12 mouse cellular contexts compared by ENCODE assay signal in genomic region chr11:62669471-62669870, GRCm38 (mm10). TPM values are rescaled to one million over a fixed set of nuclear protein-coding genes. Genes with fewer than 3 reads are reported as not detected.
A peak's percentile ranks its signal among the peaks of the same experiment; 100 is the strongest.
DNase-seq lines count a peak whose midpoint lies in the region; ATAC-seq and TF ChIP-seq lines count a peak whose summit lies in the region.
"Had no signal": no experiment of that assay in that cellular context is flagged by ENCODE, and none has a peak within 500 bp of the region (broad histone marks: within the 10 kb centered on the region; RNA-seq: fewer than 3 reads in every experiment).

No protein-coding gene starts in this region.

- H3K4me3 ChIP-seq in hindbrain, embryonic 13.5 days, result no peak overlapping the region
- no peak overlapping the region for H3K4me3 ChIP-seq in hindbrain, embryonic 16.5 days (ENCODE audit: low read length)
- no peak overlapping the region for H3K4me3 ChIP-seq in bone marrow macrophage, adult 2 months (ENCODE audit: insufficient read depth, low read length)
- H3K4me3 ChIP-seq in intestine, postnatal 0 days (ENCODE audit: low read depth, low read length), result no peak overlapping the region
- H3K4me3 ChIP-seq: liver, embryonic 13.5 days; neural tube, embryonic 12.5 days had no signal

- 61% methylated on average over 12 of the region's 12 CpGs for WGBS in hindbrain, embryonic 13.5 days
- 53% methylated on average over 12 of the region's 12 CpGs for WGBS in hindbrain, embryonic 16.5 days
- 50% methylated on average over 12 of the region's 12 CpGs for WGBS in intestine, postnatal 0 days

- no peaks in the 10 kb centered on the region for H3K9me3 ChIP-seq in hindbrain, embryonic 13.5 days
- H3K9me3 ChIP-seq in hindbrain, embryonic 16.5 days (ENCODE audit: control insufficient read depth, low read length), result no peaks in the 10 kb centered on the region
- H3K9me3 ChIP-seq in intestine, postnatal 0 days (ENCODE audit: control insufficient read depth), result no peaks in the 10 kb centered on the region
- H3K9me3 ChIP-seq: liver, embryonic 13.5 days; neural tube, embryonic 12.5 days had no signal

- H3K4me1 ChIP-seq in hindbrain, embryonic 13.5 days (replicated peaks), result 0 out of 2 replicates have a peak, but pooled peaks cover 8% of the 10 kb centered on the region
- H3K4me1 ChIP-seq in hindbrain, embryonic 16.5 days (ENCODE audit: control insufficient read depth, insufficient read depth, low read depth, low read length), result no peaks in the 10 kb centered on the region
- H3K4me1 ChIP-seq in bone marrow macrophage, adult 2 months (ENCODE audit: control insufficient read depth, insufficient read depth, low read length), result peaks cover 15% of the 10 kb centered on the region
- H3K4me1 ChIP-seq in intestine, postnatal 0 days (replicated peaks; ENCODE audit: control insufficient read depth, insufficient read depth, low read length), result no peaks in the 10 kb centered on the region
- H3K4me1 ChIP-seq: liver, embryonic 13.5 days had no signal

- H3K9ac ChIP-seq in hindbrain, embryonic 13.5 days, result no peak overlapping the region
- no peak overlapping the region for H3K9ac ChIP-seq in hindbrain, embryonic 16.5 days (ENCODE audit: low read depth, low read length)
- no peak overlapping the region for H3K9ac ChIP-seq in intestine, postnatal 0 days (ENCODE audit: low read depth, low read length)
- H3K9ac ChIP-seq: hindbrain, embryonic 14.5 days; liver, embryonic 13.5 days; neural tube, embryonic 12.5 days had no signal

- intact Hi-C loops in left cerebral cortex, postnatal 14 days (cut with DNase I), result no loop called here

- no peaks in the 10 kb centered on the region for H3K27me3 ChIP-seq in hindbrain, embryonic 13.5 days
- H3K27me3 ChIP-seq in hindbrain, embryonic 16.5 days (replicated peaks; ENCODE audit: control insufficient read depth, insufficient read depth, low read length), result no peaks in the 10 kb centered on the region
- H3K27me3 ChIP-seq in intestine, postnatal 0 days (replicated peaks; ENCODE audit: control insufficient read depth, insufficient read depth, low read length), result no peaks in the 10 kb centered on the region
- H3K27me3 ChIP-seq: liver, embryonic 13.5 days; neural tube, embryonic 12.5 days had no signal

- H3K36me3 ChIP-seq in hindbrain, embryonic 13.5 days, result peaks cover 6% of the 10 kb centered on the region
- H3K36me3 ChIP-seq in hindbrain, embryonic 16.5 days (ENCODE audit: control insufficient read depth, insufficient read depth, low read length), result no peaks in the 10 kb centered on the region
- peaks cover 13% of the 10 kb centered on the region for H3K36me3 ChIP-seq in intestine, postnatal 0 days (ENCODE audit: control insufficient read depth, insufficient read depth)
- H3K36me3 ChIP-seq: liver, embryonic 13.5 days had no signal

- TF ChIP-seq POLR2A in bone marrow macrophage, adult 2 months (IDR thresholded peaks at IDR 0.05; ENCODE audit: borderline replicate concordance, low read depth, low read length), result no peak

- TF ChIP-seq CTCF in bone marrow macrophage, adult 2 months (IDR thresholded peaks at IDR 0.05; ENCODE audit: low read depth, low read length), result no peak
- TF ChIP-seq CTCF in intestine, postnatal 0 days (IDR thresholded peaks at IDR 0.05; ENCODE audit: low read depth), result no peak

- no peak overlapping the region for H3K4me2 ChIP-seq in hindbrain, embryonic 13.5 days
- H3K4me2 ChIP-seq in hindbrain, embryonic 16.5 days (ENCODE audit: low read length), result no peak overlapping the region
- no peak overlapping the region for H3K4me2 ChIP-seq in intestine, postnatal 0 days (replicated peaks; ENCODE audit: low read depth)
- H3K4me2 ChIP-seq: hindbrain, embryonic 14.5 days; liver, embryonic 13.5 days; neural tube, embryonic 12.5 days had no signal

- H3K27ac ChIP-seq in hindbrain, embryonic 13.5 days, result peak overlapping the region; percentile 20; the same call in 1 of the 2 replicates
- H3K27ac ChIP-seq in hindbrain, embryonic 16.5 days (ENCODE audit: low read depth, low read length), result no peak overlapping the region
- peak overlapping the region; percentile 33; the same call in 1 of the 2 replicates for H3K27ac ChIP-seq in bone marrow macrophage, adult 2 months (ENCODE audit: insufficient read depth, low read depth, low read length)
- no peak overlapping the region for H3K27ac ChIP-seq in intestine, postnatal 0 days (ENCODE audit: low read depth, low read length)
- H3K27ac ChIP-seq: hindbrain, embryonic 14.5 days; liver, embryonic 13.5 days; neural tube, embryonic 12.5 days had no signal

- ATAC-seq in hindbrain, embryonic 13.5 days (ENCODE audit: low FRiP score), result no peak
- no peak for ATAC-seq in hindbrain, embryonic 16.5 days
- peak; percentile 95 for ATAC-seq in frontal cortex, adult (ENCODE audit: low TSS enrichment)
- no peak for ATAC-seq in intestine, postnatal 0 days

- DNase-seq in left cerebral cortex, postnatal 14 days (ENCODE audit: low spot score in 2 of 2), result peak; percentile 73 to 78
- DNase-seq in spleen, adult 18-20 months, result no peak
- DNase-seq: cerebellum, adult 9-10 months; kidney, postnatal 36 days; liver, embryonic 13.5 days had no signal

RNA-seq across cellular contexts. Expression of gene Mmgt2, which starts 21.0 kb away (rescaled TPM):
- polyA plus RNA-seq in hindbrain, embryonic 13.5 days (2015; fragmentation: Nextera tagmentation; extraction: Ambion mirVana), result 22.8 and 24.9 TPM in 2 replicates
- 26.4 and 26.7 TPM in 2 replicates for polyA plus RNA-seq in hindbrain, embryonic 16.5 days (2015; fragmentation: Nextera tagmentation; extraction: Ambion mirVana)
- polyA plus RNA-seq in bone marrow macrophage, adult 2 months (2012; ENCODE audit: insufficient read depth, insufficient read length, missing spikeins), result 31.1 and 40.5 TPM in 2 replicates
- total RNA-seq in left cerebral cortex, postnatal 14 days (2021), result 10 to 100 TPM; 23.4 to 24.2 TPM
- 62.2 and 67.7 TPM in 2 replicates for polyA plus RNA-seq in intestine, postnatal 0 days (2015; fragmentation: Nextera tagmentation; extraction: Ambion mirVana)

RNA-seq across cellular contexts. Expression of gene Lrrc75a, which starts 21.1 kb away (rescaled TPM):
- polyA plus RNA-seq in hindbrain, embryonic 13.5 days (2015; fragmentation: Nextera tagmentation; extraction: Ambion mirVana), result 10.0 and 10.4 TPM in 2 replicates
- polyA plus RNA-seq in hindbrain, embryonic 16.5 days (2015; fragmentation: Nextera tagmentation; extraction: Ambion mirVana), result 8.4 and 9.7 TPM in 2 replicates
- 10.0 and 10.1 TPM in 2 replicates for polyA plus RNA-seq in bone marrow macrophage, adult 2 months (2012; ENCODE audit: insufficient read depth, insufficient read length, missing spikeins)
- total RNA-seq in left cerebral cortex, postnatal 14 days (2021), result 10 to 100 TPM; 16.4 to 16.8 TPM
- 31.9 and 32.3 TPM in 2 replicates for polyA plus RNA-seq in intestine, postnatal 0 days (2015; fragmentation: Nextera tagmentation; extraction: Ambion mirVana)

Comparison
In these comparisons a context has a peak if more than half of its experiments do, and no peak if none do; other contexts are left out.
1. H3K27ac ChIP-seq: peak in hindbrain, embryonic 13.5 days (single experiment) and bone marrow macrophage, adult 2 months (single experiment); none in hindbrain, embryonic 16.5 days (single experiment) and intestine, postnatal 0 days (single experiment).
2. DNase-seq: peak in left cerebral cortex, postnatal 14 days (2 of 2); none in spleen, adult 18-20 months (0 of 2).